Mouse (Mus musculus) neural tube, embryonic 12.5 days (tissue): ENCODE measurements at regions not wholly inside any gene's neighbourhood (a gene's known extent, or its start where the extent isn't known, plus 50 kb on each side); places are given as distances from the start of the nearest gene placed in this dataset.

Experiments used
- ATAC-seq: fragments of 200-750 bp; cut with Nextera tagmentation; 2 replicates; pipeline ENCODE4 v1.8.0; 2017; ENCODE audit warnings: low read depth, mild to moderate bottlenecking, moderate TSS enrichment, moderate library complexity; ENCODE audit not compliant: low FRiP score
- H3K27ac ChIP-seq: fragments of 300-500 bp; sonication (generic); 2 replicates; pipeline ENCODE4 v1.5.1; 2016
- H3K27me3 ChIP-seq: fragments of 300-500 bp; sonication (generic); replicated peaks from 2 replicates; pipeline ENCODE4 v1.6.1; 2016; ENCODE audit warnings: mild to moderate bottlenecking
- H3K36me3 ChIP-seq: fragments of 300-500 bp; sonication (generic); 2 replicates; pipeline ENCODE4 v1.6.1; 2016; ENCODE audit warnings: mild to moderate bottlenecking
- H3K4me1 ChIP-seq: fragments of 300-500 bp; sonication (generic); 2 replicates; pipeline ENCODE4 v1.6.1; 2016
- H3K4me2 ChIP-seq: fragments of 300-500 bp; sonication (generic); replicated peaks from 2 replicates; pipeline ENCODE4 v1.6.1; 2016; ENCODE audit warnings: mild to moderate bottlenecking
- H3K4me3 ChIP-seq: fragments of 300-500 bp; sonication (generic); 2 replicates; pipeline ENCODE4 v1.5.1; 2016
- H3K9ac ChIP-seq: fragments of 300-500 bp; sonication (generic); 2 replicates; pipeline ENCODE4 v1.6.1; 2016; ENCODE audit warnings: mild to moderate bottlenecking
- H3K9me3 ChIP-seq: fragments of 300-500 bp; sonication (generic); 2 replicates; pipeline ENCODE4 v1.6.1; 2016; ENCODE audit warnings: mild to moderate bottlenecking
- WGBS: fragments of 180-500 bp; shearing (Covaris S2); methylation state at CpG from one replicate; pipeline ENCODE4 v1.1.7; 2016; 5-methylcytosine and 5-hydroxymethylcytosine counted together

DNA sequence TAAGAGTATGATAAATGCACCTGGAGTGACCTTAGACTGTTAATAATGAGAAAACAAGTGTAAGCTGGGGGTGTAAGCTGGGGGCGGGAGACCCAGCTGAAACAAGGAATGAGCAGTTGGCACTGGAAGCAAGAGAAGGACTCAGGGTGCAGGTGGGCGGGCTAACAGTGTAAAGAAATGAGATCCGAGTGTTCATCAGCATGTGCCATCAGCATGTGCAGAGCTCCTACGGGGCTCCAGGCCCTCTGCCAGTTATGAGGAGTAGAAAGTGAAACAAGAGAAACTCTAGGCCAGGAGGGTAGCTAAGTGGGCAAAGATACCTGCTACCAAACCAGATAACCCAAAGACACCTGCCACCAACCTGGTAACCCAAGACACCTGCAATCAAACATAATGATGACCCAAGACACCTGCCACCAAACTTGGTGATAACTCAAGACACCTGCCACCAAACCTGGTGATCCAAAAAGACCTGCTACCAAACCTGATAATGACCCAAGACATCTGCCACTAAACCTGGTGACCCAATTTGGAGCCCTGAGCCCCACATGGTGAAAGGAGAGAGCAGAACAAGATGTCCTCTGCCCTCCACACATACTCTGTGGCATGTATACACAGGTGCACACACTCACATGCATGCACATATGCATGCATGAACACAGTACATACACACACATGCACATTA, 120.1 kb upstream of the Ctnnb1 start:
- no peak overlapping the region for H3K4me2 ChIP-seq
- no peaks in the 10 kb centered on the region for H3K36me3 ChIP-seq
- 69% methylated on average over 4 of the region's 4 CpGs for WGBS
- no peak overlapping the region for H3K27ac ChIP-seq
- no peak overlapping the region for H3K9ac ChIP-seq
- no peak for ATAC-seq
- H3K4me3 ChIP-seq = no peak overlapping the region
- no peaks in the 10 kb centered on the region for H3K27me3 ChIP-seq
- no peaks in the 10 kb centered on the region; the same call in 1 of the 2 replicates for H3K4me1 ChIP-seq
- no peaks in the 10 kb centered on the region for H3K9me3 ChIP-seq

DNA sequence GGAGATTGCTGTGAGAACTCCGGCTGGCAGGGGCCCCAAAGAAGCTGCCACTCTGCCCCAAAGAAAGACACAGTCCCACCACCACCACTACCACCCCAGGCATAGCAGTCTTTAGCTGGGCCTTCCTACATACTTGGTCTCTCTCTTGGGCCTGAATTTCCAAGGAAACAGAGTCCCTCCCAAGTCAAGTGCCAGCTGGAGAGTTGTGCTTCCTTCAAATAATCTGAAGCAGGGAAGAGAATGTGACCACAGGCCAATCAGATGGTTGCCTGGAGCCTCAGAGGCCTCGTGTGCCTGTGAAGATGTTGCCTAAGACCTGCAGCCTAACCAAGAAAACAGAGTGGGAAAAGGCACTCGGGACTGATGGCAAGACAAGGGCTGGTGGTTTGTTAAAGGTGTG, 117.5 kb upstream of the Ctnnb1 start:
- H3K9me3 ChIP-seq = no peaks in the 10 kb centered on the region
- 78% methylated on average over 3 of the region's 3 CpGs for WGBS
- H3K36me3 ChIP-seq = no peaks in the 10 kb centered on the region
- H3K4me1 ChIP-seq = no peaks in the 10 kb centered on the region; the same call in 1 of the 2 replicates
- no peak overlapping the region for H3K9ac ChIP-seq
- H3K4me2 ChIP-seq = no peak overlapping the region
- H3K4me3 ChIP-seq = no peak overlapping the region
- no peaks in the 10 kb centered on the region for H3K27me3 ChIP-seq
- no peak overlapping the region for H3K27ac ChIP-seq
- ATAC-seq = no peak

DNA sequence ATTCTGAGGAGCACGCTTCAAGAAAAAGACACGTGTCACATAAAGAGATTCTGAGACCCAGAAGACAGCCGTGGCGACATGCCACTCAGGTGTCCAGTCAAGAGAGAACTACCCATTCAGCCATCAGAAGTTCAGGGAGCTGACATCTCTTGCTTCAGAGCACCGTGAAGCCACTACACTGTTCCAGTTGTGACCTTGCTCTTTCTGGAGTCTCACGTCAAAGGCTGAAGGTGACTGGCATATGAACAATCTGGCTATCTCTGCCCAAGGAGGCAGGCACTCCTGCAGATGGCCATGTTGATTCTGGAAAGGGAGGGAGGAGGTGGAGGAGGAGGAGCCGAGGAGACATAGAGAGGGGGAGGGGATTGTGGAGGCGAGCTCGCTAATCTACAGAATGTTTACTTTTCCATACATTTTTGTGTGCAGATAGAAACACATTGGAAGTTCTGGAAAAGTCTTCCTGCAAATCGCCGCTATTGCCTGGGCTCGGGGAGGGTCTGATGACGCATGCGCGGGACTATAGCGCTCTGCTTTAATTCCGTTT, 116.3 kb upstream of the Ctnnb1 start:
- no peak for ATAC-seq
- 84% methylated on average over 17 of the region's 17 CpGs for WGBS
- no peak overlapping the region for H3K9ac ChIP-seq
- H3K4me2 ChIP-seq = no peak overlapping the region
- no peak overlapping the region for H3K27ac ChIP-seq
- H3K36me3 ChIP-seq = no peaks in the 10 kb centered on the region
- no peaks in the 10 kb centered on the region for H3K9me3 ChIP-seq
- no peaks in the 10 kb centered on the region for H3K27me3 ChIP-seq
- H3K4me3 ChIP-seq = no peak overlapping the region
- no peaks in the 10 kb centered on the region for H3K4me1 ChIP-seq

DNA sequence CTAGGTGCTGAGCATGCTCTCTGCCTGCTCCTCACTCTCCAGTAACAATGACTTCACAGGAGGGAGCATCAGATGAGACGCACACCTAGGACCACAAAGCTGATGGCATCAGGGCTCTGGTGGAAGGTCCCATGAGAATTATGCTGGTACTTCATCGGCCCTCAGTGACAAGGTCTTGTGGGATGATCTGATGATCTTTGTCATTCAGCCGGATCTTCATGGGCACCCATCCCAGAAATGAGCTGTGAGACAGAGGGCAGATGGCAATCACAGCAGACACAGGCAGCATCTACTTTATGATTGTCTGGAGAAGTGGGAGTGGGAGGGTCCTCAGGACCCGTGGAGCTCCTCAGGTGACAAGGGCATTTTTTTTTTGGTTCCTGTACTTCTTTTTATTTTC, 114.7 kb upstream of the Ctnnb1 start:
- no peak overlapping the region for H3K4me3 ChIP-seq
- no peak overlapping the region for H3K4me2 ChIP-seq
- no peaks in the 10 kb centered on the region for H3K4me1 ChIP-seq
- no peaks in the 10 kb centered on the region for H3K9me3 ChIP-seq
- no peaks in the 10 kb centered on the region for H3K27me3 ChIP-seq
- no peak for ATAC-seq
- H3K27ac ChIP-seq = no peak overlapping the region
- H3K36me3 ChIP-seq = no peaks in the 10 kb centered on the region
- H3K9ac ChIP-seq = no peak overlapping the region
- WGBS = 82% methylated on average over 4 of the region's 4 CpGs

DNA sequence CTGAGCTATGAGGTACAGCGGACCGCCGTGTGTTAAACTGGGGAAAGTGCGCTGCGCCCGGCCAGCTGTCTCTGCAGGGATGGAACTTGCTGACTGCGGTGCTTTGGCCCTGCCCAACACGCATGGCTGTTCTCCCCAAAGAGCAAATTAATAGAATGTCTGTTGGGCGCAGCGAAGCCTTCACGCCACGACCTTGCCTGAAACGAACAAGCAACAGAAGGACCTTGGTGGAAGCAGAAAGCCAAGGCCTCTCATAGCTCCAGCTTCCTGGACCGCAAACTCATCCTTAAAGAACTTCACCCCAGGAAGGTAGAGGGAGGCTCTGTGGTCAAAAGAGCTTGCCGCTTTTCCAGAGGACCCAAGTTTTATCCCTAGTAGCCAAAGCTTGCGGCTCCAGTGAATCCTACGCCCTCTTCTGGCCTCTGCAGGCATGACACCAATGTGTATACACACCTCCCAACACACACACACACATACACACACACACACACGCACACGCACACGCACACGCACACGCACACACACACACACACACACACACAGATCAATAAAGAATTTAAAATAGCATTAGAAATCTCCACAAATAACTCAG, 110.2 kb upstream of the Ctnnb1 start:
- Histone ChIP-seq H3K4me2 (no peak overlapping the region), H3K4me3 (no peak overlapping the region), H3K4me1 (no peaks in the 10 kb centered on the region), H3K36me3 (no peaks in the 10 kb centered on the region), H3K27me3 (no peaks in the 10 kb centered on the region), H3K27ac (no peak overlapping the region), H3K9ac (no peak overlapping the region), H3K9me3 (no peaks in the 10 kb centered on the region)
- ATAC-seq = no peak
- 87% methylated on average over 22 of the region's 22 CpGs for WGBS

DNA sequence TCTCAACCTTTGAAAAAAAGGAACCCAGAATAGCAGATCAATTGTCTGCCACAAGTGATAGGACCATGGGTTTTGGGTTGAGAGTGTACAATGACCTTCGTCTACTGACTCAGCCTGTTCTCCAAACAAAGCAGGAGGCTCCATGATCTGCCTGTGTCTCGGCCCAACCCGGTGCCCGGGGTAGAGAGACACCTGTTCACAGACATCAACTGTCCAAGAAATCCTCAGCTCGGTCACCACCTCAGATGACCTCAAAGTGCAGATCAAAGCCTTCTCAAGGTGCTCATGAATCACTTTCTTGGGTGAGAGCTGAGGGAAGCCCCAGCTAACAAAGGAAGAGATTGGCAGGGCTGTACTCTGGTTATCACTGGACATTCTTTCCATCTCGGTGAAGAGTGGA, 108.1 kb upstream of the Ctnnb1 start:
- ATAC-seq = no peak
- Histone ChIP-seq H3K9me3 (no peaks in the 10 kb centered on the region), H3K4me2 (no peak overlapping the region), H3K36me3 (no peaks in the 10 kb centered on the region), H3K4me1 (no peaks in the 10 kb centered on the region), H3K4me3 (no peak overlapping the region), H3K27me3 (no peaks in the 10 kb centered on the region), H3K27ac (no peak overlapping the region), H3K9ac (no peak overlapping the region)
- 88% methylated on average over 6 of the region's 6 CpGs for WGBS

DNA sequence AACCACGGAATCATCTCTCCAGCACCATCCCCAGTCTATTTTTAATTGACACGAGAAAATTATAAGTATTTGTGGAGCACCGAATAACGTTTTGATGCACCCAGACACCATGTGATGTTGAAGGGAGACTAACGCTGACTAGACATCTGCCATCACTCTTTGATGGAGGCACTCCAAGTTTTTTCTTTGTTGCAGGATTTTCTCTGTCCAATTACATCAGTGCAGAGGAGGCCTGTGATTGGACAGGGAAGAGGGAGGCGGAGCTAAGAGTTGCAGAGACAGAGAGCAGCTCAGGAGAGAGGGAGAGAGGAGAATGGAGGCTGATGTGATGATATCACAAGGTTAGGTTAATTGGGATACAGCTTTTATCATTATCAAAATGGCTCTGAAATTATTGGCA, 105.6 kb upstream of the Ctnnb1 start:
- no peak for ATAC-seq

DNA sequence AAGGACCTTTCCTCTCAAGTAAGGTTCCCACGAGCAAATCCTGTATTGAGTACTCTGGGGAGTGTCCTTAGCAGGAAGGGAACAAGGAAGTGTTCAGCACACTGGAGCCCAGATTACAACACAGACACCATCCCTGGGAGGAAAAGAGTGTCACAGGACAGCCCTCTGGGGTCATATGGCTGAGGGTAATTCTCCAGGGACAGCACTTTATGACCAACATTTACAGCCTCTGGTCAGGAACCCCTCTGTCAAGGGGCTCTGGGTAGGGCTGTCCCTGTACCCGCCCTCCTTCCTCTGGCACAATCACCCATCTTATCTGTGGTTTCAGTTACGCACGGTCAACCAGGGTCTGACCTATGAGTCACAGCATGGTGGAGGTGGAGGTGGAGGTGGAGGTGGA, 102.8 kb upstream of the Ctnnb1 start:
- H3K27ac ChIP-seq = no peak overlapping the region
- WGBS = 64% methylated on average over 4 of the region's 4 CpGs

More for the DNA sequence above, 105.6 kb upstream of the Ctnnb1 start:
- H3K27me3 ChIP-seq = no peaks in the 10 kb centered on the region
- no peak overlapping the region for H3K4me2 ChIP-seq
- H3K4me3 ChIP-seq = no peak overlapping the region
- H3K9ac ChIP-seq = no peak overlapping the region
- no peak overlapping the region for H3K27ac ChIP-seq
- no peaks in the 10 kb centered on the region for H3K4me1 ChIP-seq
- 75% methylated on average over 6 of the region's 6 CpGs for WGBS
- no peaks in the 10 kb centered on the region for H3K9me3 ChIP-seq
- H3K36me3 ChIP-seq = no peaks in the 10 kb centered on the region

DNA sequence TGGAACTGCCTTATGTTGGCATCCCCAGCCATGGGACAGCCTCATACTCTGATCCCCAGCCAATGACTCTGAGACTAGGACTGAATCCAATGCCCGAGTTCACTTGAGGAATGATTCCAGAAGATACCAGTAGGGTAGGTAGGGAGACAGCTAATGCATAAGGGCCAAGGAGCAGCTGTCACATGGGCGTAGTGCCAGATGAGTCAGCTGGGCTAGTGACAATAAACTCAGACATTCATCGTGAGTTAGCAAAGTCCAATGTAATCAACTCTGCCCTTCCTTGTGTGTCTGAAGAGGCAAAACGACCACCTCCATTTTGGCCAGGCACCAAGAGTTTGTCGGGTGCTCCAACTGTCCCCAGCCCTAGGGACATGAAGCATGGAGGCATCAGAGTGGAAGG, 98.5 kb upstream of the Ctnnb1 start:
- no peak overlapping the region for H3K4me3 ChIP-seq
- H3K4me2 ChIP-seq = no peak overlapping the region
- no peak for ATAC-seq
- no peak overlapping the region for H3K9ac ChIP-seq
- peaks cover 4% of the 10 kb centered on the region for H3K4me1 ChIP-seq
- H3K27ac ChIP-seq = no peak overlapping the region
- 73% methylated on average over 5 of the region's 5 CpGs for WGBS
- no peaks in the 10 kb centered on the region for H3K27me3 ChIP-seq
- no peaks in the 10 kb centered on the region for H3K9me3 ChIP-seq
- H3K36me3 ChIP-seq = no peaks in the 10 kb centered on the region

More for the DNA sequence above, 102.8 kb upstream of the Ctnnb1 start:
- no peak for ATAC-seq
- Histone ChIP-seq H3K4me3 (no peak overlapping the region), H3K27me3 (no peaks in the 10 kb centered on the region), H3K4me1 (peaks cover 4% of the 10 kb centered on the region), H3K9me3 (no peaks in the 10 kb centered on the region), H3K36me3 (no peaks in the 10 kb centered on the region), H3K4me2 (no peak overlapping the region), H3K9ac (no peak overlapping the region)

DNA sequence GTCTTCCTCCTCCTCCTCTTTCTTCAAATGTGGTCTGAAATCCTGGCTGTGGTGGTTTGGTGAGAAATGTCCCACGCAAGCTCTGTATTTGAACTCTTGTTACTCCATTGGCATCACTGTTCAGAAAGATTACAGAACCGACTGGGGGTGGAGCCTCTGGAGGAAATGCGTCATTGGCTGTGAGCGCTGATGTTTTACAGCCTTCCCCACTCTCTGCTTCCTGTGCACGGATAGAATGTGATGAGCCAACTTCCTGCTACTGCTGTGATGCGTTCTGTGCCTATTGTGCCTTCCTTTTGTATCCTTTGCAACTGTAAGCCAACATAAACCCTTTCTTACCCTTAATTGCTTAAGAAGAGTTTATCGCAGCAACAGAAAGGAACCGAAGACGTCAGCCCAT, 94.8 kb upstream of the Ctnnb1 start:
- no peaks in the 10 kb centered on the region for H3K36me3 ChIP-seq
- H3K9ac ChIP-seq = no peak overlapping the region
- peaks cover 4% of the 10 kb centered on the region for H3K4me1 ChIP-seq
- no peaks in the 10 kb centered on the region for H3K9me3 ChIP-seq
- no peak overlapping the region for H3K27ac ChIP-seq
- 89% methylated on average over 9 of the region's 9 CpGs for WGBS
- H3K27me3 ChIP-seq = no peaks in the 10 kb centered on the region
- H3K4me3 ChIP-seq = no peak overlapping the region
- no peak for ATAC-seq
- no peak overlapping the region for H3K4me2 ChIP-seq

DNA sequence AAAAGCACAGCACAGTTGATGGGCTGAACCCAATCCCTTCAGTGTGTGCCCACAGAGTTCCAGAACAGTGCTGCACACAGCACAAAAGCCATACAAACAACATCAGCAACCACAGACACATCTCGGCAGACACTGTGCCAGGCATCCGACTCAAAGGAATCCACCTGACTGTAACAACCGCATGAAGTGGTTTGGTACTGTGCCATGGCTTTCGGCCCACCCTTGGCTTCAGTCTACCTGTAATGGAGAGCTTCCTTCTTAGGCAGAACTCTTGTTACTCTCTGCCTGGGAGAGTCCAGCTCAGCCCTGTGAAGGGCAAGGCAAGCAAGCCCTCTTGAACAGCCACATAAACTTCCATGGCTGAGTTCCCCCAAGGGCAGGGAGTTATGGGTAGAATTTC, 93.4 kb upstream of the Ctnnb1 start:
- no peaks in the 10 kb centered on the region for H3K9me3 ChIP-seq
- H3K9ac ChIP-seq = no peak overlapping the region
- no peak for ATAC-seq
- H3K4me2 ChIP-seq = no peak overlapping the region
- H3K27ac ChIP-seq = no peak overlapping the region
- H3K4me1 ChIP-seq = peaks cover 1% of the 10 kb centered on the region
- WGBS = 94% methylated on average over 4 of the region's 4 CpGs
- H3K36me3 ChIP-seq = no peaks in the 10 kb centered on the region
- no peak overlapping the region for H3K4me3 ChIP-seq
- H3K27me3 ChIP-seq = no peaks in the 10 kb centered on the region

DNA sequence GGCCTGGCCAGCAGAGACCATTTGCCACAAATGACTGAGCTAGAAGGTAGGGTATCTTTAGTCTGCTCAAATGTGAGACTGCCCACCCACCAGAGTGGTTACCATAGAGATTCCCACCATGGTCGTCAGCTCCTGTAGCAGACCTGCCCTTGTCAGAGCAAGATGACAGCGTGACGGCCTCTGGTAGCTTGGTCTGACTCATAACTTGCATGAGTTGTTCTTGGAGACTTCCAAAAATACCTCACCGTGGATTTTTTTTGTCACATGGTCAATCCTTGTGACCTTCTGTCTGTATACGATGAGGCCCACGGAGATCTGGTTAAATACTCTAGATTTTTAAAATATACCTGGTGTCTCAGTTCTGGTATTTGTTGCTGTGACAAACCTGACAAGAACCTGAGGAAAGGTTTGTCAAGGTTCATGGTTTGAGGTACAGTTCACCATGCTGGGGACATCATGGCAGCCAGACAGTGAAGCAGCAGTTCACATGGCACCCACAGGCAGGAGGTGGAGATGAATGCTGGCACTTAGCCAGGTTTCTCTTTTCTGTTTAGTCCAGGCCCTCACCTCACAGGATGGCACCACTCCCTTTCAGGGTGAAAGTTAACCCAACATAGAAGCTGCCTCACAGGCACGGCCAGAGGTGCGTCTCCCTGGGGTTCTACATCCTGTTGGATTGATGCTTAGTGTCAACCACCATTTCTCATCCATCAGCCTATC, 91.4 kb upstream of the Ctnnb1 start:
- WGBS = 89% methylated on average over 8 of the region's 8 CpGs
- Histone ChIP-seq H3K4me3 (no peak overlapping the region), H3K27me3 (no peaks in the 10 kb centered on the region), H3K4me1 (no peaks in the 10 kb centered on the region), H3K4me2 (no peak overlapping the region), H3K36me3 (no peaks in the 10 kb centered on the region), H3K27ac (no peak overlapping the region), H3K9me3 (no peaks in the 10 kb centered on the region), H3K9ac (no peak overlapping the region)
- ATAC-seq = no peak
